Mouse (Mus musculus): ENCODE data around the gene Fam160a1. TPM values are rescaled to one million over a fixed set of nuclear protein-coding genes. Genes with fewer than 3 reads are reported as not detected.
A peak's percentile ranks its signal among the peaks of the same experiment; 100 is the strongest.

Gene Fam160a1
- total RNA-seq, 2 experiments from 2014 or later, result 47.1 to 51.1 TPM

DNA sequence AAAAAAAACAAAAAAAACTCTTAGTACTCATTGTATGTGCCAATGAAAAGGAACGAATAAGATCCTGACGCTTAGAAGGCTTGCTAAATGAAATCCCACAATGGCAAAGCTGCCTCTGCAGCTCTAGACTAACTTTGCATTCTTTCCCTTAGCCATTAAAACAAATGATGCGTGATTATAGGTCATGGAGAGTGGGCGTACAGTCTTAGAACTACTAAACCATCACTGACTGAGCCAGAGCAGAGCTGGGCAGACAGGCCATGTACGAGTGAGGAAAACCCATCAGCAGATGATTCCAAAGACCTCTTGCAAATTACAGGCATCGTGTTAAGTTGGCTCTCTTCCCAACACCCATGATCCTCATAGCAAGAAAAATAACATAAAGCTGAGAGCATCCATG is 10.7 kb upstream of the Fam160a1 start:
- no peak for DNase-seq

DNA sequence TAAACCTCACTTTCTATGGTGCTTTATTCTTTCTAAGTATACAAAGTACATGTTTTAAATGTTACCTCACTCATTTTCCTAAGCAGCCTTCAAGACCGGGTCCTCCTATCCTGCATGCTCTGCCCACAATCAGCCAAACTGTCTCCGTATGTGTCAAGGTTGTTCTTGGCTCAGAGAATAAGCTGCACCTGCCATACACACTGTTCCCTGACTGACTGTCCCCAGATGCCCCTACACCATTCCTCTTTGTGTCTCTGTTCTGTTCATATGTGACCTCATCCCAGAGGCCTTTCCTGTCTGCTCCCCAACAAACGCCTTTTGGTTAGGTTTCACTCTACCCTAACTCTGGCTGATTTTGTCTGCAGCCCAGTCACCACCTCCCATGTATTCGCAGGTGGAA is 10.2 kb upstream of the Fam160a1 start:
- no peak for DNase-seq

DNA sequence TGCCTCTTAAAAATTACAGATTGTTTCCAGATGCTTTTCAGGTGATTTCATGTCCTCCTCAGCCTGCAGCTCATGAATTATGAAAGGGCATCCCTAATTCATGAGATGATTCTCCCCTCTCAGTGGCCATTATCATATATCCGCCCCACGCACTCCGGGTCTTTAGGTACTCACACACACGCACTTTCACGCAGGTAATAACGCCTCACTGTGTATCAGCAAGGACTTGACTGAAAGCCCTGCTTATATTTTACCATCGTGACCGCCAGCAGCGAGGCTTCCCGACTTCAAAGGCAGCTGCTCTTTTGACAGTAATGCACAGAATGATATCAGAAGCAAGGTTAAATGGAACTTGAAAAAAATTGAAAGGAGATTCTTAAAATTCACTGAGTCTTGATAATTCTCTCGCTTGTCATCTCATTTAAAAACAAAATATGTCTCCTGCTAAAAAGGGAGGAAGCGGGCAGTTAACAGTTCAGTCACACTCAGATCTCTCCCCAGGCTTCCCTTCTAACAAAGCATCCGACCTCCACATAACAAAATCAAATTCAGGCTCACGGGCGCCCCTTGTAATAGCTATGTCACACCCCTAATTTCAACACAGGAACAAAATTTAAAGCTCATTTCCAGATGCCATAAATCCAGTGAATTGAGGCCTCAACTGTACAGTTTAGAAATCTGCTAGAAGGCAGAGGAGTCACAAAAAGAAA is 3.9 kb upstream of the Fam160a1 start:
- DNase-seq, result no peak

DNA sequence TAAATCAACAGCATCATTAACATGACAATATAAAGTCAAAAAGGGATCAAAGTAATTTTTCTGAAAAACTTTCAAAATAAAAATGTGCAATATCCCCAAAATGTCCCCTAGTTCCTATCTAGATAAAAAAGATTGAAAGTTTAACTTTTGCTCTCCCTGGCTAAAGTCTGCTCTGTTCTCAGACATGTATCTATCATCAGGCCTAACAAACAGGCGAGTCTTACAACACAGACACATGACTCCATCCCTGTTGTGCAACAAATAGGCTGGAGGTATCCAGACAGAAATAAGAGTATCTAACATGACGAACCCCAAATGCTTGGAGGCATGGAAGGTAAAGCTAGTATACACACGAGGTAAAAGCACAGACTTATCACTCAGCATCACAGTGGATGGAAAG is 2.2 kb upstream of the Fam160a1 start:
- no peak for DNase-seq

DNA sequence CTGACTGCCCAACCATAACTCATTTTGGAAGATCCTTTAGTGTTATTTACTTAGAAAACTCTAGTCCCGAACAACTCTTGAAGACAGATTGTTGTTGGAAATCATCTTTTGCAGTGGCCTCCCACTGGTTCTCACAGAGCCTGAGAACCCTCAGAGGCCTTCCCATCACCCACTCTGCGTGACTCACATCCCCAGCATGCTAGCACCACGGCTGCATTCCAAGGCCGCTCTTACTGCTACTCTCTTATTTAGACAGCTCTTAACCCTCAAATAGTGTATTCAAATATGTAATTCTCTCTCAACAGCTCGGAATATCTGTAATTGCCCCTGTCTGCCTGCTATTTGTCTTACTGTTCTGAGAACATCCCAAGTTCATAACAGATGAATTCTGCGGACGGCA is 2.9 kb downstream of the Fam160a1 start:
- peak; percentile 9 for DNase-seq

DNA sequence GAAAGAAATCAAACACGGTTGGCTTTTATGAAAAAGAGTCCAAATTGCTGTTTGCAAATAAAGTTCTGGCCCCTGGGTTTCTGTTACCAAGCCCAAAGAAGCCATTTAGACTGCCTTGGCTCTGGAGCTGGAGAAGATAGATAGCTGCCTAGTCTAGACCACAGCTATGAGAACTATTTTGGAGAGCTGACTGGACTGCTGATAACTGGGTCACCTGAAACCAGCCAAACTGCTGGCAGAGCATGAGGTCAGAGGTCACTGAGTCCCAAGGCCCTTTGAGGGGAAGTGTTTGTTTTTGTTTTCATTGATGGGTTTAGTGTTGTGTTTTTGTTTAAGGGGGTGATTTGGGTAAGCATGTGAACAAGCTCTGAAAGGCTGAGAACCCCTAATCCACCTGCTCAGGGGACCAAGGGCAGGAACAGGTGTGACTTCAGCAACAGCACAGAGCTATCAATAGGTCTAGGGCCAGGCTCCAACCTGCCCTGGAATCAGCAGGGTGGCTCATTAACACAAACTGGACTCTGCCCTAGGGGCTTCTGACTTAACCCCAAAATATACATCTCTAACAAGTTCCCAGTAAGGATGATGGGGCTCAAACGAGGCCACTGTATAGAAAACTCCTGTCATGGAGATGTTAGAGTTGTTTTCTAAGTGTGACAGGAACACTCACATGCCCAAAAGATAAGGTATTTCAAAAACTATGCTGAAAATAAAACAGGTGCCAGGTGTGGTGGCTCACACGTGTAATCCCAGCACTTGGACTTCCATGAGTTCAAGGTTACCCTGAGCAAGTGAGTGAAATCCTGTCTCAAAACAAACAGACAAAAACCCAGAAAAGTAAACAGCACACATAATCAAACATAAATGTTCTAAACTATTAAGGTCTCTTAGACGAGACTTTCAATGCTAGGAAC is 3.7 kb downstream of the Fam160a1 start:
- peak; percentile 3 for DNase-seq

DNA sequence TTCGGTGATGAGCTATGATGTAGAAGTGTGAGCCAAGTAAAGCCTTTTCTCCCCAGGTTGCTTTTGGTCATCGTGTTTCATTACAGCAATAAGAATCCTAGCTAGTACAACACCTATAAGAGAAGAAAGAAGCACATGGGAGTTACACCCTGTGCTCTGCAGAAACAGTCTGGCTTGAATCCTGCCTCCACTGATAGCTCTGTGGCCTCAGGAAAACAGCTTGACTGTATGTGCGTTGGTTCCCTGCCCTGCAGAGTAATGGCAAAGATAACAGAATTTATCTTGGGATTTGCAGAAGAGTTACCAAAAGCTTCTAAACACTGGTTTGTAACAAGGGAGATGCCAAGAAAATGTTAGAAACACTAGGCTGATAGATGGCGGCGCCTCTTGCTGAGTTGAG is 5.1 kb downstream of the Fam160a1 start:
- no peak for DNase-seq

DNA sequence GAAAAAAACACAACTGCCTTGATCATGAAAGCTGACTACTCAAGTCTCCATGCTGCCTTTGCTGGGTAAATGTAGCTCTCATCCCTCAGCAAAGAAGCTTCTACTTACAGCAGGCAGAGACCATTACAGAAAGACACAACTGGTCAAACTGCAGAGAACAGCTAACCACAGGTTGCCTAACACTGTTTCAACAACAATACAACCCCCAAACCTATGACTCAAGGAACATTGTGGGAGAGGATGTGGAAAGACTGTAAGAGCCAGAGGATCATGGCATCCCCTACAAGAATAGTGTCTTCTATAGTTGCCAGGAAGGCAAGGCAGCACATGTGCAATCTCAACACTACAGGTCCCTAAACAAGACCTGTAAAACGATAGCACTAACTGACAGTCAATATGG is 23.9 kb downstream of the Fam160a1 start:
- DNase-seq, result no peak

DNA sequence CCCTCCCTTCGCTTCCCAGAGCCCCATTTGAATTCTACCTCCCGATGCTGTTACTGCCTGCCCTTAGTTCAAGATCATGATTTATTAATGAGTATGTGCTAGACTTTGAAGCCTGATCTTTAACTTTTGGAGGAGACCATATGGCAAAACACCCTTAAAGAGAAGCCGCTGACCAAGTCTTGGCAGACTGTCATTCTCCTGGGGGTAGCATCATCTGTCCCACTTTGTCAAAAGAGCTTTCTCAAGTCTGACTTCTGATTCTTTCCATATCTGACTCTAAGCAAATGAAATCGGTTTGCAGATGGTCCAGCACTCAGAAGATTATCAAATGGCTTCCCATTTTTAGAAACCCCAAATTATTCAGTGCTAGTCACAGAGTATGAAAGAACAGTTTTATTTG is 27.3 kb downstream of the Fam160a1 start:
- no peak for DNase-seq

DNA sequence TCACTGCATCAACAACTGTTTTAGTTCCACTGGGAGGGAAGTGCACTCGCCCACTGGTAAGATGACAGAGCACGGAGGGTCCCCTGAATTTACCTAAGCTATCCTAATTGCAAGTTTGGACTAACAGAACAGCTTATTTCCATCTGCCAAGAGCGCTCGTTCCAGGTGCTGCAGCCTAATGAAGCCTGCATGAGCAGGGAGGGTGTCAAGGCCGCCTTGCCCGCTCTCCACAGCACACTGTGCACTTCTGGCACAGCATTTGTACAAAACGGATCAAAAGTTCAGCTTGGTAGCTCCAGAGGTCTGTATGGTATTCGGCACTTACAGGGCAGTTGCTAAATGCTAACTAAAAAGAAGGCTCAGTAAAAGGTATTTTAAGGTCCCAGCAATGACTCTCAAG is 30.6 kb downstream of the Fam160a1 start:
- no peak for DNase-seq

DNA sequence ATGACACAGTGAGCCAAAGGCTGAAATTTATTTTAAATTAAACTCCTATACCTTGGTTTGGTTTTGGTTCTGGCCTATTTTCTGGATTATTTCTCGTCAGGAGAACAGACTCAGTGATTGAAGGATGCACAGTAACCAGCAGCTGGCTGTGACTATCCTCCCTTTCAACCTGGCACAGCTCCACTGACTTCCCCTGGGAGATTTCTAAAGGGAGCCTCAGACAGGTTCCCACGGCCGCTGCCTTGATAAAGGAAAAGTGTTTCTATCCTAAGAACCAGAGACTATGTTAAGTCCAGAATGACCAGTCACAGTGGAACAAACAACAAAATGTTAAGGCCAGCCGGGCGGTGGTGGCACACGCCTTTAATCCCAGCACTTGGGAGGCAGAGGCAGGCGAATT is 36.2 kb downstream of the Fam160a1 start:
- DNase-seq, result peak; percentile 8

DNA sequence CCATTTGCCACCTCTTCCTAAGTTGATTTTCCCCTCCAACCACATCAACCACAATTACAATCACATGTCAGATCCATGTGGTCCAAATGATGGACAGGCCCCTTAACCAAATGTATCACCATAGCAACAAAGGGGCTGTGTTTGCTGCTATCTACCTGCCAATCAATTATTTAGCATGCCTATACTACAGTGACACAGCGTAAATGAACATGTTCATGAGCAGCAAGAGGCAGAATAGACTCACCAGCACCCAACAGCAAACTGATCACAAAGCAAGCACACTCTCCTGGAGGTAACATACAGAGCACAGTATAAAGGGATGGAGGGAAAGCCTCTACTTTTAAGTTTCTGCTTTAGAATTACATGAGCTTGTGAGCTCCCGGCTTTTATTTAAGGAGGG is 36.8 kb downstream of the Fam160a1 start:
- no peak for DNase-seq

DNA sequence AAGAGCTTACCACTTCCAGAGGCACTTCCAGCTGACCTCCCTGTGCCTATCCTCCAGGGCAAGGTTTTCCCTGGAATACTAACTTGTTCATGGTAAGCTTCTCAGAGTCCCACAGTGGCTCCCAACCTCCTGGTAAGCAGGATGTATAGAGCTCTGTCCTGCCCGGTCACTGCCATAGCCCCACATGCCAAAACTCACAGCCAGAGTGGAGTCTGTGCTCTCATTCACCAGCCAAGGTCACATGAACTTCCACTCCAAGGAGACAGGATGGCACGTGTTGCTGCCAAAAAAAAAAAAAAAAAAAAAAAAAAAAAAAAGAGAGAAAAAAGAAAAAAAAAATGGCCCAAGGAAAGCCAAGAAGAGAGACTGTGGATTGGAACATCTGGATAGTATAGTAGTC is 39.2 kb downstream of the Fam160a1 start:
- DNase-seq, result no peak

DNA sequence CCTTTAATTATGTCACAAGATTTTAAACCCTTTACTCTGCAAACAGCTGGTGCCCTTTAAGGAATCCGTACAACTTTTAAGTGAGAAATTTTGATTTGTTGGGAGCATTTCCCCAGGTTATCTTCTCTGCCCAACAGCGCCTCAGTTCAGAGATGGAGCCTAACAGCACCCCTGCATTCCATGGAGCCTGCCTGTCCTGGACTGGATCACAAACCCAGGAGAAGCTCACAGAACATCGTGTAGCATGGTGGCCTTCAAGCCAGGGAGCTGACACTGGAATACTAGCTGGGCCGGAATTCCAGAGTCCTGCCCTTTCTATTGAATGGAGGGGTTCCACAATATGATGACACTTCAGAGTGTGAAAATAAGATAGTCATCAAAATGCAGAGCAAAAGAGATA is 39.7 kb downstream of the Fam160a1 start:
- DNase-seq, result no peak

DNA sequence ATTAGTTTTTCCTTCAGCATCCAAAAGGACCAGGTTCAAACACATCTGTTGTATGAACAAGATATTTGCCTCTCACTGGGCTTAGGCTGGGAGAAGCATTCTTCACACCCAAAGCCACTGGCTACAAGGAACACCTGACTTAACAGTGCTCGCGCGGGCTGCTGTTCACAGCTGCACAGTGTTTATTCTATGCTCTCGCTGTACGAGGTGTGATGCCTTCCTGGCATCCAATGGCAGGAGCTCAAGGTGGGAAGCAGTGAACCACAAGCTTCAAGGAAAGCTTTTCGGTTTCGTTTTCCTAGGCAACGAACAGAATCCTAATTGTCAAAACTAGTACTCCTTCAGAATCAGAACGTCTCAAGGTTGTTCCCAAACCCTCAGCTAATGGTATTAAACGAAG is 40.4 kb downstream of the Fam160a1 start:
- DNase-seq, result no peak

DNA sequence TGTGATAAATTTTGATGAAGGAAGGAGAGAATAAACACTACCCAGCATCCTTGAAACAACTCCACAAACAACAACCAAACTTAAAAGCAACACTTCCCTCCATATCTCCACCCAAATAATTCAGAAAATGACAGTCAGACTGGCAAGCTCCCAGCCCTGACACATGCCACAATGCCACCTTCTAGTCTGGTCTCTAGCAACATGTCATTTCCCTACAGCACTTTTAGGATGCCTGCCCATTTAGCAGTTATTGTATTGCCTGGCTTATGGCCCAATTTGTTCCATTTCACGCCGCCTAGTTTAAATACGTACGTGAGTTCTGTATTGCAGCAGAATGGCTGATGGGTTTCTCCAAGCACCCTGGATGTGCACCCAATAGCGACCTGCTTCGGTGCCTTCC is 41.0 kb downstream of the Fam160a1 start:
- DNase-seq, result no peak

DNA sequence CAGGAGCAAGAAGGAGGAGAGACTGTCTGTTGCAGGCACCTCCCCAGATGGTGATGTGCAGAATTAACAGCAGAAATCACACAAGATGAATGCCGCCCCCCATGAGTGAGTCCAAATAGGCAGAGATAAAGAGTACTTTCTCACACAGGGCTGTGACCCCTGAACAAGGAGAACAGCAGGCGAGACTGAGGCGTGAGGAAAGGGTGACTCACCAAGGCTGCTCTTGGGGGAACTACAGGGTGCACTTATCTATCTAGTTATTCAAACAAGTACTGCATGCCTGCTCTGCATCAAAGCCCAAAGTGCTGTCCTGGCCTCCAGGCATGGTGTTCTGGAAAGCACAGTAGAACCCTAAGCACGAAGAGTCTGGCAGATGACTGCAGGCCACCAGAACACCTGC is 43.2 kb downstream of the Fam160a1 start:
- DNase-seq, result no peak

DNA sequence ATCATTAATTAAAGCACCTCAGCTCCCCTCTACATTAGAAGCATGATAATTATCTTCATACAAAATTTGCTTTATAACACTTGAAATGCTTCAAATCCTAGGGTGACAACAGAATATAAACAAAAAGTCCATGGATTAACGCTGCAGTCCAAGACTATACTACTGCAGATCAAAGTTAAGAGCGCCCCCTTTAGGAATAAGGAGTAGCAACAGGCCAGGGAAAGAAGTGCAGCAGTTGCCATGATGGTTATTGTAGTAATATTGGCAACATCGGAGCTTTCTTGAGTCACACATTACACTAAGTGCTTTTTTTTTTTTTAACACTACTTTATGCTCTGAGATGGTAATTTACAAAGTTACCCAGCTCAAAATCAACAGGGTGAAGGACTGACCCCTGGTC is 43.7 kb downstream of the Fam160a1 start:
- DNase-seq, result no peak

DNA sequence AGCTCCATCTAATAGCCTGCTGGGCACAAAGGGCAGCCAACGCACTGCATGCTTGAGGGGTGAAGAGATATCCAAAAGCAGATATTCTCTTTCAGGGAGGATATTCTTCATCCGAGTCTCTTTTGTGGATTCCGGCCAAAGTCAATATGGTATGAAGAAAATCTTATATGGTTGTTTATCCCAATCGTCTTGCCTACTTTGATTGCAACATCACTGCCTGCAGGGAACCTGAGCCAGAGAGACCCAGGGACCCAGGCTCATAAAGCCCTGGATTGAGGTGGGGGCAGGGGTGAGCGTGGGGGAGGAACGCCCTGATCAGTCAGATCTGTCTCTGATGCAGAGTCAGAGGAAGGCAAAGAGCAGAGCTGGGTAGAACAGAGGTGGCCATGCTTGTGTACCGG is 52.2 kb downstream of the Fam160a1 start:
- DNase-seq, result no peak

DNA sequence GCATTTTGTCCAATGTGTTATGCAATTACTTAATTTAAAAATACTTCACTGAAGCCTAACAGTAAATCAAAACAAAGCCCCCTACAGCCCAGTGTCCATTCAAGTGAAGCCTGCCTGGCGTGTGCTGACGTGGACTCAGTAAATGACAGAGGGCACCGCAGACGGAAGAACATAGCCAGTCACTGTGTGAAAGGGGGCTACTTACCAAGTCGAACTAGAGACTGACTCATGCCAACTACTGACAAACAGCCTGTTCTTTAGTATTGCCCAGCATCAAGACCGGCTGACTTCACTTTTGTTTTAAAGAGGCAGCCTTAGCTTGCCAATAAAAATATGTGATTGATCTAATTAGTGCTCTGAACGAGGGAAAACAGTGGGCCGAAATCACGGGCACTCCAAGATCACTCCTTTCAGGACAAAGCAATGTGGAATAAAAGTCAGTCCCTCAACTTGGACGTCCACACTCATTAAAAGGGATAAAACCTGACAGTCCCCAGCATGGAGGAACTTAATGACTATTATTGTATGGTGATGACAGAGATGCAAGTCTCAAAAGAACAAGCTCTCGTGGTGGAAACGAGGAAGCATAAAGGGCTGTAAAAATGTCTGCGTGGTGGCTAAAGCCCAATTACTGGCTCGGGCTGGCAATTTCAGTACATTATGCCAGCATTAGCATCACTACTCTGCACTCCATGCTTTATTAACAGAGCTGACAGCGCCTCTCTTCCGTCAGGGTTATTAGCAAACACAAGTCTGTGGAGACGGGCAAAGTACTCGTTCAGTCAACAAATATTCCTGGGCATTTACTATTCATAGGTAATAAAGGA is 52.9 kb downstream of the Fam160a1 start:
- DNase-seq, result no peak

DNA sequence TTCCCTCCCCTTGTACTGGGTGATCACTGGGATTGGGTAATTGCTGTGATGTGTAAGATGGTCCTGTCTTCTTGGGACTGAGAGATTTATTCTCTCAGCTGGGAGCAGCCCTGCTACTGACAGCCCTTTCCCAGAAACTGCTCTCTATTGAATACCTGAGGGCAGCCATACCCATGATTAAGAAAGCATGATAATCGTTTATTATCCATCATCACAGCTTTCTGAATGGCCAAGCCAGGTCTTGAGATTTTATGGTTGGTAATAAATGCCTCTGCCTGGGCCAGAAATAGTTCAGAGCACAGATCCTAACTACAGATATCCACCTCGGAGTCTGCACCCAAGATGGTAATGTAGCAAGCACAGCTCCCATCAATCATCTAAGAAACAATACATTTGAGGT is 59.1 kb downstream of the Fam160a1 start:
- no peak for DNase-seq

DNA sequence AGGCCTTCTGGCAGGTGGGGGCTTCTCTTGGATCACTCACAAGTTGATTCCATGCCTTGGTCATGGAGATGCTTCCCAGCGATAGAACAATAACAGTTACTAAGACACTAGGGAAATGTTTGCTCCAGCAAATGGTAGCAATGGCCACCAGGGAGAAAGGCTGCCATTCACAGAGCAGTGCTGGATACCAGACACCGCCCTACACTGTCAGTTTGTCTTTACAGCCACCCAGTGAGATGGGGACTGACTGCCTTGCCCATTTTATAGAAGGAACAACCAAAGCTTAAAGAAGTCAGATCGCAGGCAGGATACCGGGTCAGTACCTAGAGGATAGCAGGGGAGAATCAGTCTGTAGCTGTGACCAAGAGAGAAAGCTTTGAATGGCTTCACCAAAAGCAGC is 59.7 kb downstream of the Fam160a1 start:
- DNase-seq, result no peak

DNA sequence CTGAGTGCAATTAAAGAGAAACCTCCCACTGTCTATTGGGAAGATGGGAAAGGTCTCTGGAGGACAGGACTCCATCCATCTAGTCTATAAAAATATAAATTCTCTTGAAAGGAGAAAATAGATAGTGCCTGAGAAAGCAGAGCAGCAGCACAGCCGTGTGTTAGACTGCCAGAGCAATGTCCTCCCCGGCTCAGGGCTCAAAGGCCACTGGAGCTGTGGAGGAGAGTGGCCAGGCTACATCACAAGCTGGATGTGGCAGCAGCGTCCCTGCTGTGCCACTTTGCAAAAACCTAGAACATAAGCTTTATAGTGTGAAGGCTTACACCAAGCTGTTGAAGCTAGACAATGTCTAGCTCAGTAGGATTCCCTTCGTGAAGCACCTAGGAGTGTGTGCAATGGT is 67.7 kb downstream of the Fam160a1 start:
- no peak for DNase-seq
